Mouse (Mus musculus) limb, embryonic 14.5 days (tissue): ENCODE data around the gene Hspd1. TPM values are rescaled to one million over a fixed set of nuclear protein-coding genes. Genes with fewer than 3 reads are reported as not detected.

Experiments
- ATAC-seq: fragments of 200-750 bp; cut with Nextera tagmentation; 2 replicates; pipeline ENCODE4 v1.8.0; 2017; ENCODE audit warnings: low read depth, moderate number of reproducible peaks, moderate TSS enrichment; ENCODE audit not compliant: low FRiP score
- DNase-seq: peaks from one replicate; pipeline ENCODE4 v3.0.0-alpha.2; 2015; ENCODE audit warnings: low spot score
- H3K27ac ChIP-seq: fragments of 300-500 bp; sonication (generic); replicated peaks from 2 replicates; pipeline ENCODE4 v1.5.1; 2014; ENCODE audit warnings: low read depth, mild to moderate bottlenecking, low read length, moderate library complexity, mixed read lengths
- H3K27me3 ChIP-seq: fragments of 300-500 bp; sonication (generic); 2 replicates; pipeline ENCODE4 v1.6.1; 2014; ENCODE audit warnings: low read length, mixed read lengths; ENCODE audit not compliant: control insufficient read depth, insufficient read depth
- H3K36me3 ChIP-seq: fragments of 300-500 bp; sonication (generic); 2 replicates; pipeline ENCODE4 v1.6.1; 2014; ENCODE audit warnings: mild to moderate bottlenecking, low read length, moderate library complexity, mixed read lengths; ENCODE audit not compliant: control insufficient read depth, insufficient read depth
- H3K4me1 ChIP-seq: fragments of 300-500 bp; sonication (generic); 2 replicates; pipeline ENCODE4 v1.6.1; 2014; ENCODE audit warnings: antibody characterized with exemption, low read length, mixed read lengths; ENCODE audit not compliant: control insufficient read depth, insufficient read depth
- H3K4me2 ChIP-seq: fragments of 300-500 bp; sonication (generic); replicated peaks from 2 replicates; pipeline ENCODE4 v1.6.1; 2014; ENCODE audit warnings: low read depth, mild to moderate bottlenecking, low read length, moderate library complexity; ENCODE audit not compliant: severe bottlenecking
- H3K4me3 ChIP-seq: fragments of 300-500 bp; sonication (generic); replicated peaks from 2 replicates; pipeline ENCODE4 v1.5.1; 2014; ENCODE audit warnings: low read length
- H3K9ac ChIP-seq: fragments of 300-500 bp; sonication (generic); 2 replicates; pipeline ENCODE4 v1.6.1; 2014; ENCODE audit warnings: mild to moderate bottlenecking, low read depth, low read length, moderate library complexity; ENCODE audit not compliant: severe bottlenecking
- H3K9me3 ChIP-seq: fragments of 300-500 bp; sonication (generic); 2 replicates; pipeline ENCODE4 v1.6.1; 2016; ENCODE audit warnings: low read length; ENCODE audit not compliant: control insufficient read depth
- POLR2A ChIP-seq: fragments of 200-500 bp; IDR thresholded peaks from 2 replicates; pipeline ENCODE4 v1.8.0; 2012; ENCODE audit warnings: inconsistent platforms, mild to moderate bottlenecking, moderate library complexity, borderline replicate concordance; ENCODE audit not compliant: insufficient read depth, insufficient read length; ENCODE audit errors: extremely low read depth
- WGBS: fragments of 180-500 bp; shearing (Covaris S2); extraction: QIAGEN DNeasy Blood & Tissue Kit; methylation state at CpG from one replicate; pipeline ENCODE4 v1.1.7; 2014; 5-methylcytosine and 5-hydroxymethylcytosine counted together
- polyA plus RNA-seq, 2 experiments: library from polyadenylated mRNA; depleted of rRNA in 1 of 2; stranded (reverse) in 1 of 2; unstranded in 1 of 2; fragments of >200 nt; fragmentation: Nextera tagmentation in 1 of 2; extraction: Ambion mirVana in 1 of 2; gene quantifications; 2 replicates each; pipeline versions ENCODE4 v1.2.1 to v1.2.3; 2012 to 2014

Gene Hspd1
- polyA plus RNA-seq, 2 experiments = 161 to 252 TPM

- Histone ChIP-seq H3K27me3 (no peaks in the 10 kb centered on the region), H3K9me3 (no peaks in the 10 kb centered on the region), H3K4me1 (no peaks in the 10 kb centered on the region), H3K9ac (no peak overlapping the region), H3K27ac (no peak overlapping the region), H3K36me3 (no peaks in the 10 kb centered on the region), H3K4me2 (no peak overlapping the region), H3K4me3 (no peak overlapping the region)
- DNase-seq = no peak
- 85% methylated on average over 2 of the region's 2 CpGs for WGBS
- ATAC-seq = no peak
- no peak for TF ChIP-seq POLR2A
These were observed 35.5 kb upstream of the Hspd1 start for GRCm38 (mm10) chr1:55123561-55123960.

DNA sequence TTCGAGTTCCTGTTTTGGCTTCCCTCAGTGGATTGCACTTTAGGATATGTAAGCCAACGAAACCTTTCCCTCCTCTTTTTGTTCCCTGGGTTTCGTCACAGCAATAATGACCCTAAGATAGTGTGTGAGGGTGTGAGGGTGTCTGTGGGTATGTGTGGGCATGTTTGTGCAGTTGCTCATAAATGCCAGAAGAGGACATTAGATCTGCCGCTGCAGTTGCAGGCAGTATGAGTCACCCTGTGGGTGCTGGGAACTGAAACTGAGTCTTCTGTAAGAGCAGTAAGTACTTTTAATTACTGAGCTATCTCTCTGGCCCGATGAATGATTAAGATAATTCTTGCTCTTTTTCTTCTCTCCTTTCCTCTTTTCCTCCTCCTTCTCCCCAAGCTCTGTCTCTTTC is 35.0 kb upstream of the Hspd1 start:
- H3K4me2 ChIP-seq = no peak overlapping the region
- H3K27ac ChIP-seq = no peak overlapping the region
- DNase-seq (no peak), ATAC-seq (no peak)
- no peaks in the 10 kb centered on the region for H3K27me3 ChIP-seq
- H3K9me3 ChIP-seq = no peaks in the 10 kb centered on the region
- H3K4me3 ChIP-seq = no peak overlapping the region
- no peak for TF ChIP-seq POLR2A
- H3K4me1 ChIP-seq = no peaks in the 10 kb centered on the region
- H3K36me3 ChIP-seq = no peaks in the 10 kb centered on the region
- H3K9ac ChIP-seq = no peak overlapping the region
- WGBS = 93% methylated on average over 5 of the region's 5 CpGs

DNA sequence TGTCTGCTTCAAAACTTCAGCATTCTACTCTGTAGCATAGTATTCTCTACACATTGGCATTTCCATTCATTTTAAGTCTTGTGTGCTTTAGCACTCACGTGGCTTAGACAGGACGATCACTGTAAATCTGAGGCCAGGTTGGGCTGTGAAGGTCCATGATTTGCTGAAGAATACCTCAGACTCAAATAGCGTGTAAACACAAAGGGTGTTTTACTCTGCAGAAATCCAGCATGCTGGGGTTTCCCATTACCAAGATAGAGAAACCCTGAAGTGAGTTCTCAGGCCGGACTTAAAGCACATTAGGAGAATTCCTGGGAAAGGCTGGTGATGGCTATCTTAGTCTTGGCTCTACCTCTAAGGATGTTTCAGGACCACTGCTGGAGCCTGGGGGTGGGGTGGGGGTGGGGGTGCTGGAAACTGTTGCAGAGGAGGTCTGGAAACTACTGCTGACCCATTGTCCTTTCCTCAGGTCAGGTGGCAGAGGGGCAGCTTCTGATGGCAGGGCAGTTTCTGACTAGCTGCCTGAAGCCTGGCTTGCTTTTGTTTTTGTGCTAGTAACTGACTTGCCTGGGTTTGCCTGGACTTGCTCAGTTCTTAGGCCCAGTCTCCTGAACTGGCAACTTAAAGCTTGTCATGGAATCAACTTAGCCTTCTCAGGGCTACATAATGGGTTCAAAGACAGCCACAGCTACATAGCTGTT is 21.2 kb upstream of the Hspd1 start:
- no peak for ATAC-seq

DNA sequence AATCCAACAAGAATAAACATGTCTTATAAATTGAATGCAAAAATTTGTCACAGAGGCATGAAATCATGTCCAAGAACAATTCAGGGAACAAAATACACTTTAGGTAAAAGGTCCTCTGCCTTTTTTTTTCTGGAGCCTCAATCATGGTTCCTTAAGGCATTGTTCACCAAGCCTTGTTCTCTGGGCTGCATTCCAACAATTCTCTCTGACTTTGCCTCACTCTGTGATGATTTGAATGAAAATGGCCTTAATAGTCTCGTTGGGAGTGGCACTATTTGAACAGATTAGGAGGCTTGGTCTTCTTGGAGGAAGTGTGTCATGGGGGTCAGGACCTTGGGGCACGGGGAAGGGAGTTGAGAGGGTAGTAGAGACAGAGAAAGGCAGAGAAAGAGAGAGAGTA is 20.4 kb upstream of the Hspd1 start:
- Histone ChIP-seq H3K4me2 (no peak overlapping the region), H3K36me3 (no peaks in the 10 kb centered on the region), H3K4me1 (no peaks in the 10 kb centered on the region), H3K4me3 (no peak overlapping the region), H3K9ac (no peak overlapping the region), H3K27ac (no peak overlapping the region), H3K27me3 (no peaks in the 10 kb centered on the region), H3K9me3 (no peaks in the 10 kb centered on the region)
- 67% methylated on average over 2 of the region's 2 CpGs for WGBS
- no peak for ATAC-seq
- TF ChIP-seq POLR2A = no peak
- no peak for DNase-seq

More for the DNA sequence above, 21.2 kb upstream of the Hspd1 start:
- Histone ChIP-seq H3K4me1 (no peaks in the 10 kb centered on the region), H3K36me3 (no peaks in the 10 kb centered on the region), H3K9me3 (no peaks in the 10 kb centered on the region), H3K4me3 (no peak overlapping the region), H3K9ac (no peak overlapping the region), H3K4me2 (no peak overlapping the region), H3K27me3 (no peaks in the 10 kb centered on the region), H3K27ac (no peak overlapping the region)
- DNase-seq = no peak
- no peak for TF ChIP-seq POLR2A
- WGBS = 89% methylated on average over 4 of the region's 4 CpGs

- Histone ChIP-seq H3K4me1 (no peaks in the 10 kb centered on the region), H3K27me3 (no peaks in the 10 kb centered on the region), H3K27ac (no peak overlapping the region), H3K9ac (no peak overlapping the region), H3K4me3 (no peak overlapping the region), H3K9me3 (no peaks in the 10 kb centered on the region), H3K36me3 (no peaks in the 10 kb centered on the region), H3K4me2 (no peak overlapping the region)
- no peak for TF ChIP-seq POLR2A
- ATAC-seq (no peak), DNase-seq (no peak)
- 93% methylated on average over 1 of the region's 1 CpGs for WGBS
These were observed 19.6 kb upstream of the Hspd1 start for GRCm38 (mm10) chr1:55107644-55108043.

DNA sequence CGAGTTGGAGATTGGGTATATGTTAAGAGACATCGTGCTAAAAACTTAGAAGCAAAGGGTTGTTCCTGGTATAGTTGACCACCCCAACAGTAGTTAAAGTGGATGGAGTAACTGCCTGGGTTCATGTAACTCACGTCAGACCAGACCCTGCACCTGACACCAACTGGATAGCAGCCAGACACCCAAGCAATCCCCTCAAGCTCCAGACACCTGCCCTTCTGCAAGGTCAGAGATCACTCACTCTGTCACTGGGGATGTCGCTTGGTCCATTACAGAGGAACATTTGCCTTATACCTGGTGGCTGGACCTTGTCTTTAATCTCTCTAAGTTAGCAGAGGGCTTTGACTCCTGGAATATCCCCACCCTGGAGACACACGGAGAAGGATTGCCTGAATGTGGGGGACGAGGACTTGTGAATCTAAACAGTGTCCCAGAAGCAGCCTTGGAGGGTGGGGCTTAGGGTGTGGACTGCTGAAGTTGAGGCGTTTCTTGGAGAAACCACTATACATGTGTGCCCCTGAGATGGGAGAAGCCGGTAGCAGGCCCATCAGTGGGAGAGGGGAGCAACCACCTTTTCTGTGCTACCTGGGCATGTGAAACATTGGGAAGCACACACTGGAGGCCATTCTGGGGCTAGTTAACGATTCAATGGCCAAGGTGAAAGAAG is 19.0 kb upstream of the Hspd1 start:
- Histone ChIP-seq H3K36me3 (no peaks in the 10 kb centered on the region), H3K4me3 (no peak overlapping the region), H3K27me3 (no peaks in the 10 kb centered on the region), H3K9ac (no peak overlapping the region), H3K27ac (no peak overlapping the region), H3K9me3 (no peaks in the 10 kb centered on the region), H3K4me2 (no peak overlapping the region), H3K4me1 (no peaks in the 10 kb centered on the region)
- ATAC-seq (no peak), DNase-seq (no peak)
- WGBS = 79% methylated on average over 9 of the region's 9 CpGs
- TF ChIP-seq POLR2A = no peak
